In the genomic region with DNA sequence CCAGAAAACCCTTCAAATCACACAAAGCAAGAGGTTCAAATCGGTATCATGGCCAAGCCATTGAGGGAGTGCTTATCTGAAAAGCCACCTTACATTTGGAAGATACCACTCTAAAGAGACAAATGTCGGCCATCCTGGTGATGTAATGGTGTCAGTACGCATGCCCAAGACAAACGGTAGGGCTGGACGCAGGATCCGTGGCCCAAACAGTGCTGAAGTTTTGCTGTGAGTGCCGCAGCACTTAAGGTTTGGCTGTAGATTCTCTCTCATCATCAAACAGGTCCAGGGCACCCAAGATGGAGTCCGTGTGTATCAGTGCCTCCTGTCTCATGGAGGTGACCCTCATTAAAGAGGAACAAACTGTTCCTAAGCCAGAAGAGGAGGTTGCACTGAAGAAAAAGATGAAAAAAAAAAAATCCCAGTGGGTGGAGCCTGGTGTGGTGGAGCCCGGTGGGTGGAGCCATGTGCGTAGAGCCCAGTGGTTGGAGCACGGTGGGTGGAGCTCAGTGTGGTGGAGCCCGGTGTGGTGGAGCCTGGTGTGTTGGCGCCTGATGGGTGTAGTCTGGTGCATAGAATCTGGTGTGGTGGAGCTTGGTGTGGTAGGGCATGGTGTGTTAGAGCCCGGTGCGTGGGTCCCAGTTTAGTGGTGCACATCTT, we compare ENCODE assay signal across 25 mouse cellular contexts. TPM values are rescaled to one million over a fixed set of nuclear protein-coding genes. Genes with fewer than 3 reads are reported as not detected.
"Had no signal": no experiment of that assay in that cellular context is flagged by ENCODE, and none has a peak within 500 bp of the region (broad histone marks: within the 10 kb centered on the region; RNA-seq: fewer than 3 reads in every experiment).

No protein-coding gene starts in this region.

- H3K36me3 ChIP-seq: limb, embryonic 12.5 days; limb, embryonic 15.5 days; midbrain, embryonic 12.5 days; midbrain, embryonic 15.5 days; neural tube, embryonic 12.5 days; neural tube, embryonic 15.5 days had no signal

- DNase-seq: kidney, adult 18-20 months; kidney, adult 9 months; kidney, postnatal 14 days; kidney, postnatal 4 days; lung, adult 18-20 months; lung, postnatal 14 days; right cerebral cortex, adult 18-20 months; right cerebral cortex, postnatal 14 days; right cerebral cortex, postnatal 4 days; thymus, adult 2 months; thymus, postnatal 14 days; thymus, postnatal 4 days had no signal

- H3K4me2 ChIP-seq: limb, embryonic 12.5 days; limb, embryonic 15.5 days; midbrain, embryonic 12.5 days; midbrain, embryonic 15.5 days; neural tube, embryonic 12.5 days; neural tube, embryonic 15.5 days had no signal

- H3K9me3 ChIP-seq: limb, embryonic 15.5 days; midbrain, embryonic 12.5 days; midbrain, embryonic 15.5 days; neural tube, embryonic 12.5 days; neural tube, embryonic 15.5 days had no signal

- H3K4me3 ChIP-seq: limb, embryonic 12.5 days; limb, embryonic 15.5 days; midbrain, embryonic 12.5 days; midbrain, embryonic 15.5 days; neural tube, embryonic 12.5 days; neural tube, embryonic 15.5 days had no signal

- H3K9ac ChIP-seq: limb, embryonic 12.5 days; limb, embryonic 15.5 days; liver, embryonic 14.5 days; midbrain, embryonic 12.5 days; midbrain, embryonic 15.5 days; neural tube, embryonic 12.5 days; neural tube, embryonic 15.5 days had no signal

- H3K27me3 ChIP-seq: limb, embryonic 15.5 days; midbrain, embryonic 15.5 days; neural tube, embryonic 12.5 days; neural tube, embryonic 15.5 days had no signal

- ATAC-seq: midbrain, embryonic 15.5 days had no signal

- H3K4me1 ChIP-seq: limb, embryonic 12.5 days; limb, embryonic 15.5 days; midbrain, embryonic 12.5 days; midbrain, embryonic 15.5 days; neural tube, embryonic 12.5 days; neural tube, embryonic 15.5 days had no signal

- H3K27ac ChIP-seq: limb, embryonic 12.5 days; limb, embryonic 15.5 days; liver, embryonic 14.5 days; macrophage; midbrain, embryonic 12.5 days; midbrain, embryonic 15.5 days; neural tube, embryonic 12.5 days; neural tube, embryonic 15.5 days; stomach, postnatal 0 days had no signal

RNA-seq across cellular contexts. Expression of a gene that starts 37.9 kb away (rescaled TPM):
- total RNA-seq: left cerebral cortex, postnatal 25 days had no signal
- polyA plus RNA-seq: limb, embryonic 12.5 days; midbrain, embryonic 15.5 days; neural tube, embryonic 12.5 days; neural tube, embryonic 15.5 days had no signal

RNA-seq across cellular contexts. Expression of a gene that starts 39.2 kb away (rescaled TPM):
- total RNA-seq: layer of hippocampus, adult 18-20 months; megakaryocyte, adult 5-6 weeks had no signal
- polyA plus RNA-seq: liver, embryonic 14.5 days; macrophage had no signal

RNA-seq across cellular contexts. Expression of a gene that starts 51.8 kb away (rescaled TPM):
- total RNA-seq: layer of hippocampus, adult 18-20 months; layer of hippocampus, postnatal 14 days; left cerebral cortex, postnatal 25 days; megakaryocyte, adult 5-6 weeks had no signal
- polyA plus RNA-seq: macrophage; thymus, adult 2 months had no signal
